Mouse (Mus musculus): ENCODE measurements around the gene Dtnb.

Dtnb gene

GRCm38 (mm10) chr12:3738741-3739529, 166.8 kb downstream of the Dtnb start:
- DNase-seq: no peak

DNA sequence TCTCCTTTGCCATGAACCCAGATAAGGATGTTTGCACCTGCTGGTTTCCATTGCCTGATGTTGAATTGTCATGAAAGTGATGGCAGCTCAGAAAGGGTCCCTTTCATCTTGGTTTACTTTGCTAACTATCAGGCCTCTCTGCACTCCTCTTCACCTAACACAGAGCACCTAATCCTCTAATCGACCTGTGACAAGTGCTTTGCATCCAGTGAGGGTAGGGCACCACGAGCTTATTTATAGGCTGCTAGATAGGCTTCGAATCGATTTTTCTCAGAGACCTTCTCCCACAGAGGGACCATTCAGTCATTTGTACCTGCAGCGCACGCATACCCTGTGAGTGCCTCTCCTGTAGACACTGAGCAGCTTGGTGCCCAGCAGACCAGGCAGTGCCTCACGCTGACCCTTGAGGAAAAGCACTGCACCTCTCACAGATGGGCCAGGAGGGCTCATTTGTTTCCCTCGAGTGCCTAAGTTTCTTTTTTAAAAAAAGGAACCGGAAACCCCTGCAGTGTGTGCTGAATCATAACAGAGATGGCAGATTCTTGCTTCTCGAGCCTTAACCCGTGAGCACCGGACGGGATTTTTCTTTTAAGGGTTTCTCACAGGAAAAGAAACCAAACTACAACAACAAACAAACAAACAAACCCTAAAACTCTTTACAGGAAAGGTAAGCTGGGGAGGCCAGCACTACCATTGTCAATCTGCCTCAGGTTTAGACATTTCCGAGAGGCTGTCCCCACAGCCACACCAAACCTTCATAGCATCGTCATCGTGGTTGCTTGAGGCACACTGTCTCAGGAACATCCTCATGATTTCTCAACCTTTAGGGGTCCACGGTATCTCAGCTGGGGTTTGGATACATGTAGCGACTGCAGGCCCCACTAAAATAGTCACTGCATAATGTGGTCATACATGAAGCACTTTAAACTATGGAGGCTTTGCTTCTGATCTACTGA, 167.8 kb downstream of the Dtnb start:
- no peak for DNase-seq

GRCm38 (mm10) chr12:3740705-3741081, 168.5 kb downstream of the Dtnb start:
- no peak for DNase-seq

DNA sequence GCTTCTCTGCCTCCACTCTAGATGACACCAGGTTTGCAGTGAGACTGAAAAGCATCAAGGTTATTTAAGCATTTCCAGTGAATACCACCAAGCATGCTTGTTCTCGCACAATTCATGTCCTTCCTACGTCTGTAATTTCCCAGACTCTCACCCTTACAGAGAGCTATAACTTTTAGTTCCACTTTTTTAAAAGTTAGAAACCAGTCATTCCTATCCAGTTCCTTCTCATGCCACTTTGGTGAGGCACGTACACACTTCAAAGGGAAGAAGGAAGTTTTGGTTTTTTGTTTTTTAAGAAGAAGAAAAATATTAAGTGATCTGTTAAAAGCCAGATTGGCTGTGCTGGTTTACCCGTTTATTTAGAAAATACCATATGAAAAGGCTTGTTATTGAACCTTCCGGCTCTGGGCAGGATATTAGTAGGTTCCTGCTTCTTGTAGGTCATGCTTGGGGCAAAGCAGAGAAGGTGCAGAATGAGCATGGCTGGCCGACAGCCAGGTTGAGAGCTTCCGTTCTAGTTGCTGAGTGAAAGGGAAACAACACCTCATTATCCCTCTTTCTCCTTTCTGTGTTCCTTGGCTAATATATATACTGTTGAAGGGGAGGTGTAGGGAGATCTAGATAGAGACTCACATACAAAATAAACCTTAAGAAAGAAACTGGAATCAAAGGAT, 173.4 kb downstream of the Dtnb start:
- DNase-seq: no peak

DNA sequence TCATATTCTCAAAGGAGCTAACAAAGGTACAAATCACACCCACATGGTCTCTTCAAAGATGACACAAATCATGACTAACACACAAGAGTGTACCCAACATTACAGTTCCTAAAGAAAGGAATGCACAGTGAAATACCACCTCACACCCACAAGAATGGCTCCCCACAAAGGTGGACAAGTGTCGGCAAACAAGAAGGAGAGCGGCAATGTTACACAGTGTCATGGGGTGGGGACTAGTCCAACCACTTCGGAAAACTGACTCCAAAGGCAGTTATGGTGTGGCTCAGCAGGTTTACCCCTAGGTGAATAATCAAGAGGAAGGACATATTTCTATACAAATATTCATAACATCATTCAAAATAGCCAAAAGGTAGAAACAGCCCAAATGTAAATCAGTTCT, 174.2 kb downstream of the Dtnb start:
- no peak for DNase-seq

DNA sequence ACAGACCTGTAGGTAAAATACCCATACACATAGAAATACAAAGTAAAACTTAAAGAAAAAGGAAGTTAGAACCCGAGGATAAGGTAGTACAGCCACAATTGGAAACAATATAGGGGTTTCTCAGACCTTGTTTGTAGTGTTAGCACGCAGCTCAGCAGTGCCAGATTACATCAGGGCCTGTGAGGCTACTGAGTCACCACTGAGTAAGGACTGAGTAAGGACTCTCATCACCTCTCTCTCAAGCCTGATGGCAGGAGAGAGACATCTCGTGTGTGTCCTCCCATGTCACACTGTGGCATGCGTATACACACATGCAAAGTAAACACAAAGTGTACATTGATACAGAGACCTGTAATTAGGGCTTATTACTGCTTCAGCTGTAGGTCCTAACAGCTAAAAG, 175.4 kb downstream of the Dtnb start:
- DNase-seq: no peak

DNA sequence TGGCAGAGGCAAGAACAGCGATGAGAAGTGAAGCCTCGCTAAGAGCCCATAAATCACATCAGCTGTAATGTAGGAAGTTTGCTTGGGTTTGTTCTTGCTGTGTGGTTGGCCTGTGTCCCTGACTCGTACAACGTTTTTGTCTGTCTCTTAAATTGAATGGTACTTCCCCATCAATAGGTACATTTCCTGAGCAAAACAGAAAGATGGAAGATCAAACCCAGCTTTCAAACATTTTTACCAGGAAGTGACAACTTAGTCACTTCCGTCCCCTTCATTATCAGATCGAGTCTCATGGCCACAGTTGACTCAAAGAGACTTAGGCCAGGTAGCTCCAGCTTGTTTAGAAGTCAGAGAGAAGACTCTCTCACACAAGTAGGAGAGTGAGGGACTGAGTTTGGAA, 183.3 kb downstream of the Dtnb start:
- no peak for DNase-seq

DNA sequence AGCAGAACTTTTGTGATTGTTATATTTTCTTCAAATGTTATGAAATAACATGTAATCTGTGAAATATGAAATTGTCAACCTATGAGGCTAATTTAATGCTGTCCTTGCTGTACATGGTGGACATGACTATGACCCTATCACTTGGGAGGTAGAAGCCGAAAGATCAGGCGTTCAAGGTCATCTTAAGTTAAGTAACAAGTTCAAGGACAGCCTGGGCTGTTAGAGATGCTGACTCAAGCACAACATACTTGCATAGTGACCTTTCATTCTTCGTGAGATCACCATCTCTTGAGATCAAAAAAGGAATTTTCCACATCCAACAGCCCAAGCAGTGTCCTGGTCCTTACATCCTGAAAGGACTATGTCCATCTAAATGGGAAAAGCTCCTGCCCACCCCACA, 184.0 kb downstream of the Dtnb start:
- DNase-seq: no peak

GRCm38 (mm10) chr12:3758127-3758526, 185.9 kb downstream of the Dtnb start:
- DNase-seq: no peak

DNA sequence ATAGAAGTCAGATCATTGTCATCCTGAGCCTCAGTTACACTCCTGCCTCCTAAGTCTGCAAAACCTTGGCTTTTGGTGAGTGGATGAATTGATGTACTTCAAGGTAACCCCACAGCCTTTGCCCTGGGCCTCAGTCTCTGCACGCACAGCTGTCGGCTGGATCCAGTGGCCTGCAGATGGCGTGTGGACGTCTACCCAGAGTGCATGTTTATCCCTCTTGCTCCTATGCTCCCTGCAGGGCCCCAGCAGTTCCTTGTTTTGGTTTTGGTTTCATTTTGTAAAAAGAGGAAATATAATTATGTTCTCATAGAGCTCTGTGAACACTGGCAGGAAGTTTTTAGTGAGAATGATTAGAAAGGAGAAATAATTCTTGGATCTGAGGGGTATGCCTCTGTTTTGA, 187.2 kb downstream of the Dtnb start:
- DNase-seq: no peak

DNA sequence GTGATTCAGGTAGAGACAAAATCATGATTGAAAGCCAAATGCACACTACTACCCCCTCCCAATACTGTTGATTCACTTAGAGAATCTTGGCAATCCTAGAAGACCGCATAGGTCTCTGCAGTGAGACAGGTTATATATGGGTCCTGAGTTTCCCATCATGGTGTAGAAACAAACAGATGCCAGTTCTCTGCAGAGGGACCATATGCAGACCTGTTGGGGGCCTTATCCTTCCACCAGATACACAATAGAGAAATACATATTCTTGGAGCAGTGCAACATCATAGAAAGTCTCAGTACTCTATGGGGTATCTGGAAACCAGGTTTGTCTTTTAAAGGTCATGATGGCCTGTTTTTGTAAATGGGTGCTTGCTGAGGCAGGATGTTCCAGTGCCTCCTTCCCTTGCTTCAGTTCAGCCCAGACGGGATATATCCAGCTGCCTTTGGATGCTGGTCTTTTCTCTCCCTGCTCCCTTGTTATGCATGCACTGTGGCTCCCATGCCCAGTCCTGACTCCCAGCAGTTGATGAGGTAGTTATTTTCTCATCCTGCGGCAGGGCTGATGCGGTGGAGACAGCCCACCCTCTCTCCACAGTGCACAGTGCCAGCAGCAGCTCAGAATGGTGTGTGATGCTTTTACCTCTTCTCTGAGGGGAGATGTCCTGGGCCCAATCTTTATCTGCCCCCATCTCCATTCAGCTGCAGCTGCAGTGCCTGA, 188.9 kb downstream of the Dtnb start:
- peak; percentile 22 for DNase-seq

DNA sequence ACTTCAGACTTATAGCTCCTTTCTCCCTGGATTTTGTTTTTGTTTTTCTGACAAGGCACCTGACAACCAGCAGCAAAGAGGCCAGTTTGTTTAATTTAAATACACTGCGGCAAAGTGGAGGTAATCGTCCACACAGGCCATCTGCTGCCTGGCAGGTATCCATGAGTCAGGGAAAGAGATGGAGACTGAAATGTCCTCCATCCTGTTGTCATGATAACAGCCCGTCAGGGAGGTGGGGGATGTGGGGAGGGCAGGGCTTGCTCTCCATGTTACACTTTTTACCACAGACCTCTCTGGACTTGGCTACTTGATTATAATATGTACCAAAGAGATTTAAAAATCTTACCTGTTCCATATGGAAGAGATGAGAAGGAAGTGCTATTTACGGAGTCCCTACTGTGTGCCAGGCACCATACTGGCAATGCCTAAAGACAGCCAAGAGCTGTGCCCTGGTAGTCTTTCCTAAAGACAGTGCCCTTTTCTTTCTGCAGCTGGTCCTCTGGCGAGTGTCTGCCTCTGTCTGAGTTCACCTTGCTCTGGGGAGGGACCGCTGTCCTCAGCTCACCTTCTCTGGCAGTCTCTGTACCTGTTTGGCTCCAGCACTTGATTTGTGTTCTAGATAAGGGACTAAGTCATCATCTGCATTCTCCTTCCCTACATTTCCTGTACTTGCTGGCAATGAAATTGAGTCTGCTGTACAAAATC, 189.6 kb downstream of the Dtnb start:
- DNase-seq: peak; percentile 89

DNA sequence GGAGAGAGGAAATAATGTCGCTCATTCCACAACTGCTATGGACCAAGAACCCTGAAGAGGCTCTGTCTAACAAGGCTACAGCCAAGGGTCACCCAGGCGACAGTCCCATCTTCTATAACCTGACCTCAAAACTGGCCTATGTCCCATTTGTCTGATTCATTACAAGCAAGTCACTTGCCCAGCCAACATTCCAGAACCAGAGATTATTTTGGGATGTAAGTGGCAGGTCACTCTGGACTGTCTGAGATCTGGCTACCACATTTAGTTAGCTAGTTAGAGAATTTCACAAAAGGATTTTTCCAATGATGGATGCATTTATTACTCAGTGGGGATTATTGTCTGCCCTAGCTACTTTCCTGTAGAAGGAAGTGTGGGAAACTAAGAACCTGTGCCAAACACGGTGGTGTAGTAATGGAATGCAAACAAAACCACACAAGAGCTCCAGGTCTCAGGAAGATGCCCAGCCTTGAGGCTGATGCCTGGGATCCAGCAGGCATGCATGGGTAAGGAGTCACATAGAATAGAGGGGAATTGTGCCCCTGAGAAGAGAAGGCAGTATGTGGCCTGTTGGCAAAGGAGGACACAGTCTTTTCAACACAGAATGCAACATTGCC, 192.1 kb downstream of the Dtnb start:
- DNase-seq: no peak

DNA sequence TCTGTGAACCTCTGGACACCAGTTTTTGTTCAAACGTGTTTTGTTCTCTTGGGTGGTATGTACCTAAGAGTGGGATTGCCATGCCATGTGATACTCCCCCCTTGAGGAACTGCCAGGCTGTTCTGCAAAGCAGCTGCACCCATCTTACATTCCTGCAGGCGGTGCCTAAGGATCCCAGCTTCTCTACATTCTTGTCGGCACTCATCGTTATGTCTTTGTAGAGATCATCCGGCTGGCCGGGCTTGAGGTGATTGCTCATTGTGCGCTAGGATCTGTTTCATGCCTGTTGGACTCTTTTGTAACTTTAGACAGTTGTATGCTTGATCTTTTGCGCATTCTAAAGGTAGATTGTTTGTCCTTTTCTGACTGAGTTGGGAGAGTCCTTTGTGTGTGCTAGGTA, 195.2 kb downstream of the Dtnb start:
- no peak for DNase-seq

GRCm38 (mm10) chr12:3768391-3768790, 196.2 kb downstream of the Dtnb start:
- DNase-seq: no peak

DNA sequence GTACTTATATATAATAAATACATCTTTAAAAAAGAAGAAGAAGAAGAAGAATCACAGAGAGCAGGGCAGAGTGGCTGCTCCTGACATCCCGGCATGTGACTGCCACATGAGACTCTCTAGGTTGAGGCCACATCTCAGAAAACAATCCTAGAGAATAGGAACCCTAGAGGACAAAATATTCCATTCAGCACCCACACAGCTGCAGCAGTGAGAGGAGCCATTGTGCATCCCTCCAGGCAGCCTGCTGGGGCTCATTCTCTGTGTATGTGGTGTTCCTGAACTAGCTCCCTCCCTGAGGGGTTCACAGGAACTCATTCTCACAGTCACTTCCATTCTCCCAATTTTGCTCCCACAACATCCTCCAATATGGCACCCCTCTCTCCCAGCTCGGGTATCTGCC, 198.4 kb downstream of the Dtnb start:
- DNase-seq: no peak

DNA sequence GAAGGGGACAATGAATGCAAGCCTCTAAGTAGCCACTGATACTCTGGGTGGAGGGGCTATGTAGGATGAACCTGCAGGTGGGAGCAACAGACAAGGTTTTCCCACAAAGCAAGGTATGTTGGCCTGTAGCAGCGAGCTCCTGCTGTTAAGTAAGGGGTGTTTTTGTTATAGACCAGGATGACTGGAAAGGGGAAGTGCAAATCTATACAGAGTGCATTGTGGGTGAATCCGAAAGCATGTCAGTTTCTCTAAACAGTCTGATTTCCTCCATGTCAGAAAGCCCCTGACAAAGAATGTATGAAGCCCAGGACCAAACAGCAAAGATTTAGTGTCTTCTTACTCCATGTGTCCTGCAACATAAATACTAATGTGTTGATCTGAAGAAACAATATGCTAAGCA, 198.9 kb downstream of the Dtnb start:
- DNase-seq: no peak

GRCm38 (mm10) chr12:3773643-3774042, 201.5 kb downstream of the Dtnb start:
- no peak for DNase-seq

- DNase-seq: no peak
Observed at GRCm38 (mm10) chr12:3776015-3776414, 203.8 kb downstream of the Dtnb start.

DNA sequence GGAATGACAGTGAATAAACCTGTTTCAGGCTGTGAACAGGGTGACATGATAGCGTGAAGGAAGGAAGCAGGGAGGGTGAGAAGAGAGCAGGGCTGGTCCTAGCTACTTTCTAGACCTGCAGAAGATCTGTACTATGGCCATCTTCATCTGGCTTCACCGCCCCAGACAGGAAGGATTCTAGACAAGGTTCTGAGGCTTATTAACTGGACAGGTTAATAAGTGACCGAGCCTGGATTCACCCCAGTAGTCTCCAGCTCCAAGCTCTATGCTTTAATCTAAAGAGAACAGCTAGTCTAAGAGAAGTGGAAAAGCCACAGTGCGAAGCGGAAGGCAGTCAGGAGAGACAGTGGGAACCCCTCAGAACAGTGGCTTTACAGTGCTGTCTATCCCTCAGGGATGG, 205.5 kb downstream of the Dtnb start:
- no peak for DNase-seq

- DNase-seq: no peak
Observed at GRCm38 (mm10) chr12:3778286-3778685, 206.1 kb downstream of the Dtnb start.

DNA sequence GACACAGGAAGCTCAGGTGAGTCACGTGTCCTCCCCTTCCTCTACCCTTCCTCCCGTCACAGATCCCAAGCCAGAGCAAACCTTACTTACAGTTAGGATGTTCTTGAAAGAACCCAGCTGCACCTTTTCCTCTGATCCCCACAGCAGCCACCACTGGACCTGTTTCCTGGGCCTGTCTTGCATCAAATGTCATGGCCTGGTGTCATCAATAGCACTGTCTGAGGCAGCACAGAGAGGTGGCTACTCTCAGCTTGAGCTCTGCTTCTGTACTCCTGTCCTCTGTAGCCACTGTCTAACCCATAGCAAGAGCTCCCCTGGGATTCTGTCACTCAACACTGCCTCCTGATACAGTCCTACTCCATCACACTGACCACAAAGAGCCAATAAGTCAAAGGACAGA, 207.5 kb downstream of the Dtnb start:
- no peak for DNase-seq

Data from cerebellum, adult 11 months (tissue).